Mouse (Mus musculus): Measurements from ENCODE around the gene Nav2.

DNA sequence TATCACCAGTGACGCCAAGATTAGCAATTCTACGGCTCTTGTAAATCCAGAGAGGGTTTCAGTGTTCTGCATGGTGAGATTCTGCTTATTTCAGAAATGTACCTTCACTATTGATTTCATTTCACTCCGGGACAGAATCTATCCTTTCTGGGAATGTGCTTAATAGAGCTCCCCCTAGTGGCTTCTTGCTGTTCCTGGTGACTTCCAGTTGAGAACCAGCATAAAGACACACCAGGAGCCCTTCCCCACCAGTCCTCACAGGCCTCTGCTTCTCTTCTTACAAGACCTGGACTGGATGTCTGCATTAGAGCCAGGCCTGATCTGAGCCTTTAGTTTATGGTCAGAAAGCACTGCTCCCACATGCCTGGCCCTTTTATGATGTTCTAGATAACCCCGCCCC lies 32.0 kb upstream of the Nav2 start:
- peak; percentile 93 for TF ChIP-seq CTCF (conservative IDR thresholded peaks at IDR 0.05; ENCODE audit: low read length)
- TF ChIP-seq NANOG (IDR thresholded peaks at IDR 0.05; ENCODE audit: borderline replicate concordance, low read length), result no peak
- no peak for TF ChIP-seq POU5F1 (IDR thresholded peaks at IDR 0.05; ENCODE audit: borderline replicate concordance, low read length)

All from E14TG2a.4 (cell line).